Mouse (Mus musculus) thymus, postnatal 25 days (tissue): ENCODE measurements around the gene Fgfr2.

Experiments
- DNase-seq: peaks from one replicate; pipeline ENCODE4 v3.0.0; 2022

Fgfr2 gene

DNA sequence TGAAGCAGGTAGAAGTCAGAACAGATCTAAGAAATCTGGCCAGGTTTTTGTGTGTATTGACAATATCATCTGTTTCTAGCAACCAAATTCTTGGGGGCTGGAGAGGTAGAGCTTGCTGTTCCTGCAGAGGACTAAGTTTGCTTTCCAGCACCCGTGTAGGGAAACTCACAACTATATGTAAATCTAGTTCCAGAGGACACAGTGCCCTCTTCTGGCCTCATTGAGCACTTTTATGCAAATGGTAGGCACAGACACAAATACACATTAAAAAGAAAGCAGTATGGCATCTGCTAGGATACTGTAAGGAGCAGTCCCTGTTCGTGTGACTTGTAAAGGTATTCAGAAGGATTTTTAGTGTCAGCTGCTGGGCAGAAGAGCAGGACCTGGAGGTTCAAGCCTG lies 240.8 kb downstream of the Fgfr2 start:
- peak; percentile 30 for DNase-seq

DNA sequence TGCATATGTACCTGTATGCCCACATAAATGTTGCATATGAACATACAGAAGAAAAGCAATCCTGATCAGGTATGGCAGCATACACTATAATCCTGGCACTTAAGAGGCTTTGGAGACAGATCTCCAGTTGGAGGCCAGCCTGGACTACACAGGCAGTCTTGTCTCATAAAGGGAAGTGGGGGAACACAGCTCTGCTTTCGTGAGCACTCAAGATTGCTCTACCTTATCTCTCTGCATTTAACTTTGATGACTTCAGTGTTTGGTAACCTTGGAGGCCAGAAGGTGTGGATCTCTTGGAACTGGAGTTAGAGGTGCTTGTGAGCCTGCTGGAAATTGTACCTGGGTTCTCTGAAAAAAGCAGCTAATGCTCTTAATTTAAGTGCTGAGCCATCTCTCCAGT lies 242.9 kb downstream of the Fgfr2 start:
- DNase-seq: no peak

DNA sequence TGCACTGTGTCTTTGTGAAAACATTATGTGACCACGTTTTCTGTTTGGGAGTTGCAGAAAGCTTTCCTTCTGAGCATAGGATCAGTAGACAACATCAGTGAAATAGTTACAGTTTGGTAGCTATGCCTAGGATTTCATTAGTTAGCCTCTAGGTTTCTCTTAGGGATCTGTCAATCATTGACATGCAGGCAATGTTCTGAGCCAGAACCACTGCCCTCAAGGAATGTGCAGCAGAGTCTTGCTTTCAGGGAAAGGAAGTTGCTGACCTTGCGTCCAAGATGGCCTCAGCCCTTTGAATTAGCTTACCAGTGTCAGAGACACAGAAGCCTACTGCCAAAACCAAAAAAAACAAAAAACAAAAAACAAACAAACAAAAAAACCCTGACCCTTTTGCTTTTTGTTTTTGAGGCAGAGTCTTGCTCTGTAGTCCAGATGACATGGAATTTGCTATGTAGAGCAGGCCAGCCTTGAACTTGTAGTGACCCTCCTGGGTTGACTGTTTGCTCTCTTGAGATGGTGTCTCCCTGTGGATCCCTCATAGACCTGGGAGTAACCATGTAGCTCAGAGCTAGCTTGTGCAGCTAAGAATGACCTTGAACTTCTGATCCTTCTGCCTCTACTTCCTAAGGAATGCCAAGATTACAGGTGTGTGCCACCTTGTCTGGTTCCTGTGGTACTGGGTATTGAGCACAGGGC lies 247.6 kb downstream of the Fgfr2 start:
- no peak for DNase-seq

DNA sequence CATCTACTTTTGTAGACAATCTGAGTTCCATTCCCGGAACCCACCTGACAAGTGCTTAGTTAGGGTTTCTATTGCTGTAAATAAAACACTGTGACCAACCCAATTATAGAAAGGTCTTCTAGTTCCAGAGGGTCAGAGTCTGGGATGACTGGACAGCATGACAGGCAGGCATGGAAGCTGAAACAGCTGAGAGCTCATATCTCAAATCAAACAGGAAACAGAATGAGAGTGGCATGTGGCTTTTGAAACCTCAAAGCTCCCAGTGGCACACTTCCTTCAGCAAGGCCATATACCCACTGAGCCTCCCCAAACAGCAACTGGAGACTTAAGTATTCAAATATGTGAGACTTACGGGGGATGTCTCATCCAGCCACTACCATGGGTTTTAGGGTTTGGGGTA lies 250.1 kb downstream of the Fgfr2 start:
- DNase-seq: peak; percentile 23

DNA sequence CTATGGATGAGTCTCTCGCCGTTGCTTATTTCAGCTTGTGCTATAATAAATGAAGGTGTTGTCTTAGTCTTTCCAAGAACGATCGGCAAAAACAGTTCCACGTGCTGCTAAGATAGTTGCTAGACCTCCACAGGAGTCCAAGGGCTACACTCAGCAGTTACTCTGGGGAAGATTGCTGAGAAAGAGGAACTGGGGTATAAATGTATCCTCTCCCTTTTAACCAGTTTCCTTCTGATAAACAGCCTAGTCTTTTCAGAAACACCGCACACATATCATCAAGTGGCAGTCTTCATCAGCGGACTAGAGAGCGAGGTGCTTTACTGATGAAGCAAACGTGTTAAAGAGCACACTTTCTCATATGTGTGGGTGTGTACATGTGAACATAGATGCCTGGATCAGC lies 256.8 kb downstream of the Fgfr2 start:
- no peak for DNase-seq

DNA sequence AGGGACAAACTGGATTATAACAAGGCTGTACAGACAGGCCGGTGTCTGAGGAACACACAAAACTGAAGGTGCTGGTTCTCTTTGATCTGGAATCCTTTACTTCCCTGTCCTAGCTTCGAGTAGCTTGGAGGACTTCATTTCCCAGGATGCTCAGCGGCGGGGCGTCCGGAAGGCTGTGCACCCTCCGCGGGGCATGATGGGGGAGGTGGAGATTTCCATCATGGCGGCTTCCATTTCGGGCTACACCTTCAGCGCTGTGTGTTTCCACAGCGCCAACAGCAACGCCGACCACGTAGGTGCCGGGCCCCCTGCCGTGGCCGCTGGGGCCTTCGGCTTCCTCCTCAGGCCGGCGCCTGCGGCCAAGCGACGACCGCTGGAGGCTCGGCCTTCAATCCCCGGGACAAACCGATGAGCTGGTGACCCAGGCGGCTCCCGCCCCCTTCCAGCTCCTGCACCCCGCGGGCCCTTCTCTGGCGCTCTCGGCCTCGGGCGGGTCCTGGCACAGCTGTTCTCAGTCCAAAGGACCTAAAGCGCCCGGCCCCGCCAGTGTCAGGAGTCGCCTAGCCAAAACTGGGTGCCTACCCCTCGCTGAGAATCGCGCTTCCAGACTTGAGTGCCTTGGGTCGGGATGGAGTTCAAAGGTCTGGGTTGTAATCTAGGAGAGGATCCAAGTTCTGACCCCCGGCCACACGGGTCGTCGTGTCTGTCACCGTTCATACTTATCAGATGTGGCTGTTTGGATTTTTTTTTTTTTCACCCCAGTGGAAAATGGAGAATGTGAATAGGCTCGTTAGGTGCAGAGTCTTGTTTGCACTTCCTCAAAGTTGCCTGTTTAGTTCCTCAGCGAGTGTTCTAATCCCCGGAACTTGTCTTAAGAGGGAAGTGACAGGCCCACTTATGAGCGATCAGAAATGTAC lies 263.9 kb downstream of the Fgfr2 start, which contains the start of gene Abraxas2:
Gene Abraxas2, plus strand, starts transcription at position 184 of the 917 bp plus-strand sequence.
- DNase-seq: peak; percentile 91

DNA sequence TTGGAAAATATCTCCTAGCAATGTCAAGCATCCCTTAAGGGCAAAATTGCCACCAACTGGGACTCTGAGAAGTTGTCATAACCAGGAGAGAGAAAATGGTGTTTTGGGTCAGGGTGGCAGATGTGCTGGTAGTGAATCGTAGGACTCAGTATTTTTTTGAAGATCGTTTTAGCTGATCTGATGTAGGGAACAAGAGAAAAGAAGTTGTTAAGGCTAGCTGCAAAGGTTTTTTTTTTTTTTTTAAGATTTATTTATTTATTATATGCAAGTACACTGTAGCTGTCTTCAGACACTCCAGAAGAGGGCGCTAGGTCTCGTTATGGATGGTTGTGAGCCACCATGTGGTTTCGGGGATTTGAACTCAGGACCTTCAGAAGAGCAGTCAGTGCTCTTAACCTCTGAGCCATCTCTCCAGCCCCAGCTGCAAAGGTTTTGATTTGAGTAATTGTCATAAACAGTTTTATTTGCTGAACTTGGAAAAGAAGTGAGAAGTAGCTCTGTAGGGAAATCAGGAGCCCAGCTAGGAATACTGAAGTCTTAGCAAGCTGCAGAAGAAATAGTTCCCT lies 265.0 kb downstream of the Fgfr2 start:
- no peak for DNase-seq

DNA sequence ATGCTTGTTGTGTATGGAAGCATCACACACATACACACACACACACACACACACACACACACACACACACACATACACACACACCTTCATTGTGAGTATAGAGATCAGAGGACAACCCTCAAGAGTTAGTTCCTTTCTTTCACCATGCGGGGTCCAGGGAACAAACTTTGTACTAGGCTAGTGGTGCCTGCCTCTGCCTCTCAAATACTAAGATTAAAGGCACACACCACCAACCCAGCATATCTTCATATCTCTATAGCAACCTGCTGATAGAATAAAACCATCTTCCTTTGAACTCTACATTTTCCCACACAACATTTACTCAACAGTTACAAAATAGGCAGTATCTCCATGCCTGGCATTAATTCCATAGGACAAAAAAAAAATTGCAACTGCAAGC lies 267.1 kb downstream of the Fgfr2 start:
- DNase-seq: no peak

DNA sequence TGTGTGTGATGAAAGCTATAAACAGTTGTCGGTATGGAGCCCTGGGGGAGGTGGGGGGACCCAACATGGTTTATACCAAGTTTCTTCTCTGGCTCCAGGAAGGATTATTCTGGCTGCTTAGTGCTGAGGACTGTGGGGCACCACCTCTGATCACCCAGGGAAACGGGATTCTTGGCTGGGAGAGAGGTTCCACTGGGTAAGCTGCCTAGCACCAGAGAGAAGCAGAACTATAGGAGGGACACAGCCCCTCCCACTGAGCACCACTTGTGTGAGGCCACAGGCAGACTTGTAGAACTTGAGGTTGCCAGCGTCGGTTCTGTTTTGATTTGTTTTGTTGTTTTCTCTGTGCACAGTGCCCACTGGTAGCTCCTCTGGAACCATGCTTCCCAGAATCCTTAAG lies 269.2 kb downstream of the Fgfr2 start:
- no peak for DNase-seq

DNA sequence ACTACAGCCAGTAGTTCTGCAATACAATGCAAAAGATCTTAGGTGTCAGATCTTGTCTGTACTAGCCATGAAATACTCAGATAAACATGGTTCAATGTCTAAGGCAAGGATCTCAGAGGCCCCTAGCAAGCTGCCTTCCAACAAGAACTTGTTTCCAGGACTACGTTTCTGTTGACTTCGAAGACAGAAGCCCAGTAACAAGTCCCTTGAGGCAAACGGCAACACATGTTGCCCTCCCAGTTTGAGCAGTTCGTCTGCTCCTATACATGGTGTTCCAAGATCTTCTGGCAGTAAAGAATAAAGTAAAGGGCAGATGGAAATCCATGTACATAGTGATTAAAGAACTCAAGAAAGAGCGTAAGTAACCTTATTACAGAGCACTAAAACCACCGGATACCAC lies 269.8 kb downstream of the Fgfr2 start:
- no peak for DNase-seq

DNA sequence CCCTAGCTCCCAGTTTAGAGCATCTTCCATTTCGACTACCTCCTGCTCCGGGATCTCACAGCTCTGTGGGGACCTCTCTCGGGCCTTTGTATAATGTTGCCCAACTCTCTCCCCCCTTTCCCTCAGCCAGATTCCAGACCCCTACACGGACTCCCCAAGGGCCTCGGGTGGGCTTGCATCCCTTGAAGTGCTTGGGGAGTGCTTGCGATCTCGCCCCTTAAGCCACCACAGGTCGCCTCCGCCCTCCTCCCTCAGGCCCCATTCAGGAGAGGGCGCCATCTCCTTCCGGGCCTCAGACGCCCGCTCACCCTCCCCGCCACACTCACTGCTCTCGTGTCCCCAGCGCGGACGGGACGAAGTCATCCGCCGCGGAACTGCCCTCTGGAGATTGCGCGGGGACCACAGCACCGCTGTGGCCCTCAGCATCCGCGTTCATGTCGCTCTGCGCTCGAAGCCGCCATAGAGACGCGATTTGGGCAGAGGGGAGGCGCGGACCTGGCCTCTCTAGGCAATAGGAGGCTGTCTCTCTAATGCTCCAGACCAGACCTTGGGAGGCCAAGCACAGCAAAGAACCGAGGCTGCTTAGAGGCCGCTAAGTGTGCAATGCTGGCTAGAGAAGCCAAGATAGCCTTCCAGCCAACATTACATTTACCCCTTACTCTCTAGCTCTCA lies 270.8 kb downstream of the Fgfr2 start, which contains the start of gene Eef1akmt2:
Gene Eef1akmt2, minus strand, starts transcription at position 501 of the 672 bp plus-strand sequence.
- peak; percentile 84 for DNase-seq

DNA sequence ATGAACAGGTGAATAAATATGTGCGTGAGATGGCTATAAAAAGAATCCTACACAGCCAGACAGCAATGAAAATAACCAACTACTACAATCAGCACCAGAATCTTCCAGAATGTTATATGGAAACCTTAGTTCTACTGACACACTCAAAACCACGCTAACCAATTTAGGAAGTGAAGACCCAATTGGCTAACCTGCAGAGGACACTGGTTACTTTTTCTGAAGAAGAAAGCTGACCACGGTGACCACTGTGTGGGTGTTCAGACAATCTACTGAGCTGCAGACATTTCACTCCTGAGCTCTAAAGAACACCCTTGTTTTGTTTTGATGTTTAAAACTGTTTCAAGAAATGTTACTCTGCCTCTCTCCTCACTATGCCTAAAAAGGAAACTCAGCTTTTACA lies 280.0 kb downstream of the Fgfr2 start:
- no peak for DNase-seq

DNA sequence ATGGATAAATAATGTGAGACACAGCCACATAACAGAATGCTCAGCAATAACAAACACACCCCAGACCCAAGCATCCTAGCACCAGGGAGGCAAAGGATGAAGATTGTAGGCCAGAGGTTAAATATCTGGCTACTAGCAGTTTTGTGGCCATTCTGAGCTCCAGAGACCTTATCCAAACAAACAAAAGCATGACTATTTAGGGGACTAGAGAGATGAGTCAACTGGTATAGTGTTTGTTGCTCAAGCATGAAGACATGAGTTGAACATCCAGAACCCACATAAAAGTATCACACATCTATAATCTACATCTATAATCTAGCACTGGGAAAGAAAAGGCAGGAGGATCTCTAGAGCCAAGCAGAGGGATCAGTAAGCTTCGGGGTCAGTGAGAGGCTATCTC lies 280.7 kb downstream of the Fgfr2 start:
- DNase-seq: no peak

DNA sequence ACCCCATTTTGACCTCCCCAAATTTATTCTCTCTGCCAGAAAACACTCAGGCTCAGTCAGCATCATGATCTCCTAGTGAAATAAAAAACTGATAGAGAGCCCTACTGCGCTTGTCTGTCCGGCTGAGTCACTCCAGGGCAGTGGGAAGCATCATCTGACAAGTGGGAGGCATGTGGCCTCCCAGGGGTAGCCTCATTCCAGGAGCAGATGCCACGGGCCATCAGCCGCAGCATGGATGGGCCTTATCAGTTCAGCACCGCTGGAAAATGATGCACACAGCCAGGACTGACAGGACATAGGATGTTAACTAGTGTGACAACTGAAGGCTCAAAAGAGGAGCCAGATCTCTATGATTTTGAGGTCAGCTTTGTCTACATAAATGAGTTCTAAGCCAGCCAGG lies 281.9 kb downstream of the Fgfr2 start:
- no peak for DNase-seq

DNA sequence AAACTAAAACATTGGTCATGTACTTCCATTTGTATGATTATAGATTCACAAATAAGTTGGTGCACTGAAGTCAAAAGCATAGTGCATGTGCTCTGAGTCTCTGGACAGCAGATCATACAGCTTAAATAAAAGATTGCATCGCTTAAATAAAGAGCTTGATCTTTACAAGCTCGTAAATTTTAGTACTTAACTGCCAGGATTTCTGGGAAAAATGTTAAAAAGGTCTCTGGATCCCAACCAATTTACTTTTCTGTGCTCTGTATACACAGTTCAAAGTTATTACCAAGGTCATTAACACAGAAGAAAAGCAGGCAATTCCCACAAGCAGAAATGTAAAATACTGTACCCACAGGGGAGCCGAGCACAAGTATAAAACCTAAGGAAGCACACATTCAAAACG lies 292.2 kb downstream of the Fgfr2 start:
- no peak for DNase-seq

DNA sequence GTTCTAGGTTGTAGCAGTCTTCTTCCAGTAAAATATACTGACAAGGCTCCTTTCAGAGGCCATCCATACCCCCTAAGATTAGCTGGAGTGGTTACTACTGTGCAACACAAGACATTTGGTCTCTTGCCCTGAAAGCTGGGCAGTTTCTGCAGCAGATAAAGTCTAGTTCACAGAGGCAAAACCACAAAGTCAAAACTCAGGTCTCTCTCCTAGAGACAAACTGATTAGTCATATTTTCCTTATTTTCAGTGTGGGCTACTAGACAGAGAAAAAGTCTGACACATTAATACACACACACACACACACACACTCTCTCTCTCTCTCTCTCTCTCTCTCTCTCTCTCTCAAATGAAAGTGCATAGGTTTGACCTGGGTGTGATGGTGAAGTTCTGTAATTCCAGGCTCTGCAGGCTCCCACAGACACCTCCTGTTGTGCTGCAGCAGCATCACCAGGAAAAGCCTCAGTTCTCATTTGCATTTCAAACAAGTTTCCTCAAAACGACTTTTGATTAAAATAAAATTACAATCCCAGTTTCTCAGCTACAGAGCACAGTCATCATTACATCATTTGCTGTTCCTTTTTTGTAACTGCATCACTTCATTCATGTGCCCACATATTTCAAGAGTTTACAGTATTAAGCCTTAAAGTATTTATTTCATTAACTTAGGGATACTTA lies 298.7 kb downstream of the Fgfr2 start:
- DNase-seq: no peak

DNA sequence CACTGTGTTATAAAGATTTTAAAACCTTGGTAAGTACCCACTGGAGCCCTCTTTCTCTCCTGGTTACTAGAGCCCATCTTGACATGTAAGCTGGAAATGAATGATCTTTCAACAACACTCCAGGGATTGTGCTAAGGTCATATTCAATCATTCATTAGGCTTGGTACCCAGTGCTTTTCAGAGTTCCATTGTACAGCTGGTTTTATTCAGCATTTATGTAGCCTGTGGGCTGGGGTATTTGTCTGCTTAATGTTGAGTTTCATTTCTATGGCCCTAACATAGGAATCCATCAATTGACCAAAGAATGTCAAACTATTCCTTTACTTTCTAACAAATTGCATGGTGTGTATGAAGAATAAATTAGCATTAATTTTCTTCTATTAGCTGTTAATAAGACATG lies 299.3 kb downstream of the Fgfr2 start:
- DNase-seq: no peak

DNA sequence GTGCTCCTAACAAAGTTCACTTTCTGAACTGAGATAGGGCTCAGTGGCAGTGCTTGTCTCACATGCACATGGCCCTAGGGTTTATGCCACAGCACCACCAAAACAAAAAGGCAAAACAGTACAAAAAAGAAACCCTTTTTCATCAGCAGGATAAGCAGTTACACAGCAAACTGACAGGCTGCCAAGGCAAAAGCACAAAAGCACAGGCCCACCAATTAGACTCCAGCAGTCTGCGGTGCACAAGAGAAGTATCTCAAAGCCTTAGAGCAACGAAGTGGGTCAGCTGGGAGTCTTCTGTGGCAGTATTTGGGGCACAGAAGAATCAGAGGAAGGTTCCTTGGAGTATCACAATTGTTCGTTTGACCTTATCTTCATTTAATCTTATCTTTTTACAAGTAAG lies 302.5 kb downstream of the Fgfr2 start:
- no peak for DNase-seq

DNA sequence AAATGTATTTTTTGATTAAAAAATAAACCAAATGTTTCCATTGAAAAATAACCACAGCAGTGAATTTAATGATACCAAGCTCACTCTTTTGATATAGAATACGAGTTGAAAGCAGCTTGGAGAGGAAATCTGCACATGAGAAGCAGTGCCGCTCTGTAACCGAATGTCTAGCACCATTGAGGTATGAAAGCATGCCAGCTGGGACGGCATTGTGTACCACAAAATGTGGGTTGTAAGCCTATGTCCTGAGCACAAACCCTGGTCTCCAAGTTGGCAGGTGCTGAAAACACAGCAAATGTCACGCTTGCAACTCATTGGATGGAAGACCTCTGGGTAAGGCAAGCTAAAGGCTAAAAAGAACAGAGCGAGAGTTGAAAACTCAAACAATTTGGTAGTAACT lies 306.1 kb downstream of the Fgfr2 start:
- DNase-seq: no peak

DNA sequence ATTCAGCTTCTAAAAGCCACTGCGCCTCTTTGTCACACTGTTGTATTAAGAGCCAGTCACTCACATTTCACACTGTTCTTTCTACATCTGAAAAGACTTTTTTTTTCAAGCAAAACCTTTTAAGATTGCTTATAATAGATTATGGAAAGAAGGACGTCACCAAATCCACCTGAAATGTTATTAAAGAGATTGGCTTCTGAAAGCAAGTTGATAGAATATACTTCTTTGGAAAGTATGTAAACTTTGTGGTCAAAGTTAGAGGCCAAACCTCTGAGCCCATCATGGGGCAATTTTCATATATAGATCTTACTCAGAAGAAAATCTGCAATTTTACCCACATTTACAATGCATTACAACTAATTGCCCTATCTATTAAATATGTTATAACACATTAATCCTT lies 306.6 kb downstream of the Fgfr2 start:
- no peak for DNase-seq

DNA sequence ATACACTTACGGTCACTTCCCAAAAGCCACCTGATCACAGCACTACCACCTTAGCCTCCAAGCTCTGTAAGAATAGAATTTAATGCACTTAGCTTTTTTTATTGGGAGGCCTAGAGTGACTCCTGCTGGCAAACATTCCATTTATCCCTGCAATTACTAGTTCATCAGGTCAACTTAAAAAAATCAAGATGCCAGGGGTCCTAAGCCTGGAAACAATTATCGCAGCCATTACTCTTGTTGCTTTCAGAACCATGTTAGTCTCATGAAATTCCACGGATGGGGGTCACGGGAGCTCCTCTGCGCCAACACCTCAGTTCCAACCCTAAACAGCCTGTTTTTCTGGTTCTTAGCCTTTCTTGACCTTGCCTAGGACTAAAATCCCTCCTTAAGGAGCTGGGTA lies 308.1 kb downstream of the Fgfr2 start:
- DNase-seq: no peak

DNA sequence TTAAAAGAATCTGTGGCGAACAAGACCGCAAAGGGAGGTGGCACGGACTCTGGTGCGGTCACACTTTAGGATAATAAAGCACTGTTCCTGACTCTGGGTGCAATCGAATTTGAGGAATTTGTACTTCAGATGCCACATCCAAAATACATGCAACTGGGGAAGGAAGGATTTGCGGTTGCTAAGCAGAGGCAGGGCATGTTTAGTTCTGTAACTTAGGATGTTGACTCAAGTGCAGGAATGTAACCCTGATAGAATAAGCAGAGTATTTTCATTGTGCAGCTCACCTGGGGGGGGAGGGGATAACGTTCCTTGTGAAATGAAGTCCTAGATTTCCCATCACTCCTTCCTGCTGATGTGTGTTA lies 309.1 kb downstream of the Fgfr2 start:
- no peak for DNase-seq
